Comparison of ENCODE assay signal across 8 mouse cellular contexts in genomic region chr12:76546383-76547276, GRCm38 (mm10). TPM values are rescaled to one million over a fixed set of nuclear protein-coding genes. Genes with fewer than 3 reads are reported as not detected.
DNase-seq lines count a peak whose midpoint lies in the region; ATAC-seq lines count a peak whose summit lies in the region.

No protein-coding gene starts in this region.

- H3K27me3 ChIP-seq in neural tube, embryonic 11.5 days (ENCODE audit: control insufficient read depth, insufficient read depth, low read length), result peaks cover 6% of the 10 kb centered on the region; the same call in 1 of the 2 replicates
- no peaks in the 10 kb centered on the region for H3K27me3 ChIP-seq in heart, embryonic 13.5 days (replicated peaks)
- H3K27me3 ChIP-seq in midbrain, embryonic 13.5 days, result peaks cover 36% of the 10 kb centered on the region

- ATAC-seq in neural tube, embryonic 11.5 days (ENCODE audit: insufficient read depth, low FRiP score, low TSS enrichment), result no peak
- ATAC-seq in heart, embryonic 13.5 days (ENCODE audit: extremely low read depth, insufficient number of reproducible peaks, low FRiP score, low TSS enrichment), result no peak
- ATAC-seq in midbrain, embryonic 13.5 days, result peak; percentile 38

- no peaks in the 10 kb centered on the region for H3K9me3 ChIP-seq in neural tube, embryonic 11.5 days (ENCODE audit: control insufficient read depth, low read length)
- no peaks in the 10 kb centered on the region for H3K9me3 ChIP-seq in heart, embryonic 13.5 days
- no peaks in the 10 kb centered on the region for H3K9me3 ChIP-seq in midbrain, embryonic 13.5 days

- H3K27ac ChIP-seq in neural tube, embryonic 11.5 days (ENCODE audit: low read depth, low read length), result no peak overlapping the region
- peak overlapping the region; percentile 59 for H3K27ac ChIP-seq in heart, embryonic 13.5 days (replicated peaks)
- no peak overlapping the region for H3K27ac ChIP-seq in midbrain, embryonic 13.5 days

- 5% methylated on average over 28 of the region's 28 CpGs for WGBS in neural tube, embryonic 11.5 days
- WGBS in heart, embryonic 13.5 days, result 12% methylated on average over 28 of the region's 28 CpGs
- WGBS in midbrain, embryonic 13.5 days, result 5% methylated on average over 28 of the region's 28 CpGs

- peak overlapping the region; percentile 23 for H3K4me2 ChIP-seq in neural tube, embryonic 11.5 days (ENCODE audit: low read depth)
- H3K4me2 ChIP-seq in heart, embryonic 13.5 days, result peak overlapping the region; percentile 71
- peak overlapping the region; percentile 47 for H3K4me2 ChIP-seq in midbrain, embryonic 13.5 days (replicated peaks)

- H3K36me3 ChIP-seq in neural tube, embryonic 11.5 days (ENCODE audit: control insufficient read depth, insufficient read depth, low read length), result no peaks in the 10 kb centered on the region
- no peaks in the 10 kb centered on the region for H3K36me3 ChIP-seq in heart, embryonic 13.5 days
- H3K36me3 ChIP-seq in midbrain, embryonic 13.5 days, result no peaks in the 10 kb centered on the region

- no peak for DNase-seq in neural tube, embryonic 11.5 days (ENCODE audit: low spot score)
- no peak for DNase-seq in neural tube, embryonic 10.5 days (ENCODE audit: extremely low spot score, low spot score)
- DNase-seq in cerebellum, adult 9-10 months, result peak; percentile 50
- peak; percentile 51 to 68 for DNase-seq in kidney, postnatal 25 days
- DNase-seq in frontal cortex, postnatal 25 days (ENCODE audit: low spot score in 2 of 2), result no peak
- no peak for DNase-seq in spleen, postnatal 36 days (ENCODE audit: low spot score in 2 of 2)

- peak overlapping the region; percentile 35 for H3K9ac ChIP-seq in neural tube, embryonic 11.5 days (ENCODE audit: low read length)
- peak overlapping the region; percentile 77 for H3K9ac ChIP-seq in heart, embryonic 13.5 days
- H3K9ac ChIP-seq in midbrain, embryonic 13.5 days (replicated peaks), result peak overlapping the region; percentile 48; the same call in 1 of the 2 replicates

- H3K4me1 ChIP-seq in neural tube, embryonic 11.5 days (ENCODE audit: control insufficient read depth, insufficient read depth, low read length), result peaks cover 18% of the 10 kb centered on the region
- peaks cover 72% of the 10 kb centered on the region for H3K4me1 ChIP-seq in heart, embryonic 13.5 days
- H3K4me1 ChIP-seq in midbrain, embryonic 13.5 days (replicated peaks), result peaks cover 22% of the 10 kb centered on the region

- H3K4me3 ChIP-seq in neural tube, embryonic 11.5 days (ENCODE audit: low read depth, low read length), result 0 out of 2 replicates have a peak overlapping the region, but pooled peaks have one; percentile 1
- peak overlapping the region; percentile 43 for H3K4me3 ChIP-seq in heart, embryonic 13.5 days
- H3K4me3 ChIP-seq in midbrain, embryonic 13.5 days (replicated peaks), result peak overlapping the region; percentile 20

RNA-seq across cellular contexts. Expression of gene Plekhg3, which starts 15.9 kb away (rescaled TPM):
- 1.5 and 1.7 TPM in 2 replicates for polyA plus RNA-seq in neural tube, embryonic 11.5 days (2014; fragmentation: Nextera tagmentation; extraction: Ambion mirVana)
- 6.5 and 7.2 TPM in 2 replicates for polyA plus RNA-seq in heart, embryonic 13.5 days (2015; fragmentation: Nextera tagmentation; extraction: Ambion mirVana)
- polyA plus RNA-seq in midbrain, embryonic 13.5 days (2015; fragmentation: Nextera tagmentation; extraction: Ambion mirVana), result 0.78 and 1.4 TPM in 2 replicates

Comparison
In these comparisons a context has a peak if more than half of its experiments do, and no peak if none do; other contexts are left out.
1. DNase-seq: peak in cerebellum, adult 9-10 months (single experiment) and kidney, postnatal 25 days (2 of 2); none in neural tube, embryonic 11.5 days (single experiment), neural tube, embryonic 10.5 days (single experiment), frontal cortex, postnatal 25 days (0 of 2) and spleen, postnatal 36 days (0 of 2).
2. Peak in every context shown above with its lines, with median percentiles within 50 percentile points of each other: H3K4me2 ChIP-seq, H3K4me3 ChIP-seq and H3K9ac ChIP-seq.